In the genomic region with DNA sequence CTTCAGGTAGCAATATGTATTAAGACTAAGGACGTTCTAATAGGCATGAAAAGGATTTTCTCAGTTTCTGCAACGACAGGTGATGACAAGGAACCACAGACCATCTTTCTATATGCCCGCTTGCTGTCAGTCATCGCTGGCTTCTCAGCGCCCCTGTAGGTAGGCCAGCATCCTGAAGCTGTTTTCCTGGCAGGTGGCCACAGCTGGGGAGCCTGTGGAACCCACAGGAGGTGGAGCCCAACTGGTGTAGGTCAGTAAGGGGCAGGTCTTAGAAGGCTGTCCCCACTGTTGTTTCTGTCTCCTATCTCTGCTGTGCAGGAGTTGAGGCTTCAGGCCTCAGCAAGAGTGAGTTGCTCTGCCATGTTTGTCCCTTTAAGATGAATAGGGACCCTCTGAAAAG, we compare ENCODE assay signal across 17 mouse cellular contexts. TPM values are rescaled to one million over a fixed set of nuclear protein-coding genes. Genes with fewer than 3 reads are reported as not detected.
"Had no signal": no experiment of that assay in that cellular context is flagged by ENCODE, and none has a peak within 500 bp of the region (broad histone marks: within the 10 kb centered on the region; RNA-seq: fewer than 3 reads in every experiment).

No protein-coding gene starts in this region.

- H3K36me3 ChIP-seq: neural tube, embryonic 13.5 days; neural tube, embryonic 15.5 days; stomach, embryonic 15.5 days had no signal

- DNase-seq: retina, postnatal 1 day; right cerebral cortex, adult 18-20 months; right cerebral cortex, postnatal 14 days; right cerebral cortex, postnatal 25 days; right cerebral cortex, postnatal 4 days; spleen, adult 18-20 months; thymus, adult 18-20 months; thymus, adult 2 months; thymus, postnatal 14 days; thymus, postnatal 25 days; thymus, postnatal 36 days; thymus, postnatal 4 days had no signal

- H3K27ac ChIP-seq: neural tube, embryonic 13.5 days; neural tube, embryonic 15.5 days; stomach, embryonic 15.5 days; stomach, postnatal 0 days had no signal

- H3K9me3 ChIP-seq: neural tube, embryonic 13.5 days; neural tube, embryonic 15.5 days; stomach, embryonic 15.5 days had no signal

- H3K27me3 ChIP-seq: neural tube, embryonic 13.5 days; neural tube, embryonic 15.5 days; stomach, embryonic 15.5 days had no signal

- H3K4me2 ChIP-seq: neural tube, embryonic 13.5 days; neural tube, embryonic 15.5 days; stomach, embryonic 15.5 days had no signal

- H3K9ac ChIP-seq: neural tube, embryonic 13.5 days; neural tube, embryonic 15.5 days; stomach, embryonic 15.5 days had no signal

- H3K4me1 ChIP-seq: neural tube, embryonic 13.5 days; neural tube, embryonic 15.5 days; stomach, embryonic 15.5 days had no signal

- H3K4me3 ChIP-seq: neural tube, embryonic 13.5 days; neural tube, embryonic 15.5 days; stomach, embryonic 15.5 days had no signal

RNA-seq across cellular contexts. Expression of a gene that starts 37.7 kb away (rescaled TPM):
- polyA plus RNA-seq: small intestine, adult 2 months had no signal
